Mouse (Mus musculus) embryonic facial prominence, embryonic 12.5 days (tissue): Measurements from ENCODE around the gene Hira. TPM values are rescaled to one million over a fixed set of nuclear protein-coding genes. Genes with fewer than 3 reads are reported as not detected.
"Not testable (repeated sequence)": the region's sequence is repeated elsewhere in the genome, so short reads cannot be mapped to it uniquely, and the experiment has no call there.

Source experiments
- ATAC-seq: fragments of 200-750 bp; cut with Nextera tagmentation; 2 replicates; pipeline ENCODE4 v1.8.0; 2017; ENCODE audit not compliant: insufficient number of reproducible peaks, insufficient read depth, low FRiP score, low TSS enrichment
- H3K27ac ChIP-seq: fragments of 300-500 bp; sonication (generic); 2 replicates; pipeline ENCODE4 v1.5.1; 2016; ENCODE audit warnings: mild to moderate bottlenecking
- H3K27me3 ChIP-seq: fragments of 300-500 bp; sonication (generic); 2 replicates; pipeline ENCODE4 v1.6.1; 2016; ENCODE audit warnings: mild to moderate bottlenecking, moderate library complexity
- H3K36me3 ChIP-seq: fragments of 300-500 bp; sonication (generic); 2 replicates; pipeline ENCODE4 v1.6.1; 2016; ENCODE audit warnings: mild to moderate bottlenecking
- H3K4me1 ChIP-seq: fragments of 300-500 bp; sonication (generic); 2 replicates; pipeline ENCODE4 v1.6.1; 2016
- H3K4me2 ChIP-seq: fragments of 300-500 bp; sonication (generic); replicated peaks from 2 replicates; pipeline ENCODE4 v1.6.1; 2016; ENCODE audit warnings: mild to moderate bottlenecking, moderate library complexity
- H3K4me3 ChIP-seq: fragments of 300-500 bp; sonication (generic); 2 replicates; pipeline ENCODE4 v1.5.1; 2016; ENCODE audit warnings: mild to moderate bottlenecking
- H3K9ac ChIP-seq: fragments of 300-500 bp; sonication (generic); 2 replicates; pipeline ENCODE4 v1.6.1; 2016; ENCODE audit warnings: mild to moderate bottlenecking, moderate library complexity
- H3K9me3 ChIP-seq: fragments of 300-500 bp; sonication (generic); 2 replicates; pipeline ENCODE4 v1.6.1; 2016; ENCODE audit warnings: mild to moderate bottlenecking, moderate library complexity
- WGBS: fragments of 180-500 bp; shearing (Covaris S2); methylation state at CpG from one replicate; pipeline ENCODE4 v1.1.7; 2016; 5-methylcytosine and 5-hydroxymethylcytosine counted together
- polyA plus RNA-seq: library from polyadenylated mRNA; unstranded; fragments of >200 nt; fragmentation: Nextera tagmentation; extraction: Ambion mirVana; gene quantifications from 2 replicates; pipeline ENCODE4 v1.2.1, GENCODE M21; 2016

The Hira gene
- polyA plus RNA-seq, 1 experiment from 2014 or later: 20.2 TPM

GRCm38 (mm10) chr16:18986860-18987259 is 110.0 kb downstream of the Hira start:
- no peak for ATAC-seq
- Histone ChIP-seq H3K4me1 (no peaks in the 10 kb centered on the region), H3K4me3 (no peak overlapping the region), H3K36me3 (no peaks in the 10 kb centered on the region), H3K27ac (no peak overlapping the region), H3K9me3 (no peaks in the 10 kb centered on the region), H3K9ac (no peak overlapping the region), H3K4me2 (no peak overlapping the region), H3K27me3 (no peaks in the 10 kb centered on the region)
- WGBS: 90% methylated on average over 5 of the region's 5 CpGs

- 46% methylated on average over 2 of the region's 2 CpGs for WGBS
- H3K9me3 ChIP-seq, H3K9ac ChIP-seq, H3K4me3 ChIP-seq, H3K4me2 ChIP-seq, ATAC-seq, H3K4me1 ChIP-seq, H3K36me3 ChIP-seq, H3K27me3 ChIP-seq, H3K27ac ChIP-seq: not testable (repeated sequence)
Observed at GRCm38 (mm10) chr16:19002610-19003389, 126.0 kb downstream of the Hira start.

DNA sequence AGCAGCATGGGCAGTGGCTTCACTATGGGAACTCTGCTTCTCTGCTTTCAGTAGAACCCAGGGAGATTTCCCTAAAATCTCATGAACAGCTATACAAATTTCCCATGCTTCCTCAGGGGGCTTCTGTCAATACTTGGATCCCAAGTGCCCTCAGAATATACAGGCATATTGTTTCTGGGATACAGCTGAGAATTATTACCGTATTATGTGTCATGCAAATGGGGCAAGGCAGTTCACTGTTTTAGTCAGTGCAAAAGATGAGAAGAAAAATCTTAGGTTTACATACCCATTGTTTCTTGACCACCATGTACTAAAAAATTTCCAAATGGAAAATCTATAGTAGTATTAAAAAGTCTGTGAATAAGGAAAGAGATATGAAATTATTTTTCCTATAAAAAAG is 126.9 kb downstream of the Hira start:
- Histone ChIP-seq H3K4me3 (no peak overlapping the region), H3K4me1 (no peaks in the 10 kb centered on the region), H3K9ac (no peak overlapping the region), H3K9me3 (no peaks in the 10 kb centered on the region), H3K4me2 (no peak overlapping the region), H3K27ac (no peak overlapping the region), H3K27me3 (no peaks in the 10 kb centered on the region), H3K36me3 (no peaks in the 10 kb centered on the region)
- no peak for ATAC-seq
- whole genome bisulfite sequencing: 91% methylated on average over 1 of the region's 1 CpGs

DNA sequence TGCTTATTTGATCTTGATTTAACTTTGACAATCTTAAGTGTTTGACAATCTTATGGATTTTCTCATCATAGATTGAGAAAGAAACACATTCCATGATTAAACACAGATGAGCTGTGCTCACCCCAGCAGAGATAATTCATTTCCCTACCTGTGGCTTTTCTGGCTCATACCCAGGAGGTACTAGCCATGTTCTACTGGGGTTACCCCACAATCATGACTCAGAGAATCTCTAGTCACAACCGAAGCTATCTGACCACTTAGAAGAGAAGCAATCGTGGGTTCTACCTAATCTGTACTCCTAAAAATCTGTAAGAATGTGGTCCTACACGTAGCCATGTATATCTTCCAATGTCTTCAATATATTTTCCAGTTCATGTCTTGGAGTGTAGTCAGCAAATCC is 128.5 kb downstream of the Hira start:
- H3K9me3 ChIP-seq: no peaks in the 10 kb centered on the region
- H3K27ac ChIP-seq: no peak overlapping the region
- no peaks in the 10 kb centered on the region for H3K36me3 ChIP-seq
- H3K4me3 ChIP-seq: no peak overlapping the region
- H3K4me2 ChIP-seq: no peak overlapping the region
- no peak overlapping the region for H3K9ac ChIP-seq
- H3K4me1 ChIP-seq: no peaks in the 10 kb centered on the region
- WGBS: 69% methylated on average over 3 of the region's 3 CpGs
- H3K27me3 ChIP-seq: no peaks in the 10 kb centered on the region
- ATAC-seq: no peak

DNA sequence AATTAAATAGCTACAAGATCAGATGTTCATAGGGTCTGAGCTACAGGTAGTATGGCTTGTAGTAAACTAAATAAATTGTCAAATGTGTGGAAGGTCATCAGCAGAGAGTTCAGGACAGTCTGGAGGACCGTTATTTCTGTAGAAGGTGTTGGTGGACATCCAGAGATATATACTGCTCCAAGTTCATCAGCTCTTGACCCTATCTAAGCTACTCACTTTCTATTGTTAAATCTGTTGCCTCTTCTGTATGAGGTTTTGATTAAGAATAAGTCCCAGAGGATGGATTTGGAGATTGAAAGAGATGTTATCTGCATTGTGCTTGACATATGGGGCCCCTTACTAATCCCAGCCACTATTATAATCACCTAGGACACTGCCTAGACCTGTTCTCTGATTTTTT is 129.9 kb downstream of the Hira start:
- WGBS: 81% methylated on average over 1 of the region's 1 CpGs
- Histone ChIP-seq H3K27me3 (no peaks in the 10 kb centered on the region), H3K4me2 (no peak overlapping the region), H3K4me3 (no peak overlapping the region), H3K4me1 (no peaks in the 10 kb centered on the region), H3K9ac (no peak overlapping the region), H3K27ac (no peak overlapping the region), H3K9me3 (no peaks in the 10 kb centered on the region), H3K36me3 (no peaks in the 10 kb centered on the region)
- no peak for ATAC-seq

GRCm38 (mm10) chr16:19007186-19007591 is 130.4 kb downstream of the Hira start:
- not testable (repeated sequence) for H3K4me3 ChIP-seq, H3K9ac ChIP-seq, H3K9me3 ChIP-seq, H3K4me2 ChIP-seq, H3K36me3 ChIP-seq, H3K27ac ChIP-seq, H3K27me3 ChIP-seq, ATAC-seq, H3K4me1 ChIP-seq
- WGBS: 59% methylated on average over 1 of the region's 1 CpGs

DNA sequence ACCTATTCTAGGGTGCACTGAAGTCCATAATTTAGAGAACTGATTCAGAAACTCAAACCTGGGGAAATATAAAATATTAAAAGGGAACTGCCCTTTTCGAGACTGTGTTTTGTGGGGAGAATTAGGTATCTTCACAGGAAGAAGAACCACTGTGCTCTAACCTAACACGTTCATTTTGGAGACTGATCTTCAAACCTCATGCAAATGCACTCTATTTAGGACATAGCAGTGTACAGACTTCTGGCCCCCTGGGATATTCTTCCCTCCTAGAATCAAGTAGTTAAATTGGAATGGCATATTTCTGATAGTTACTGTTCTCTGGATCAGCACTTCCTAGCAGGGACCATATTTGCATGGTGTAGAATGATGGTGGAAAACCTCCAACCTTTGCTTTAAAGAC is 133.9 kb downstream of the Hira start:
- H3K4me3 ChIP-seq: no peak overlapping the region
- H3K36me3 ChIP-seq: no peaks in the 10 kb centered on the region
- H3K27ac ChIP-seq: no peak overlapping the region
- ATAC-seq: no peak
- H3K4me1 ChIP-seq: no peaks in the 10 kb centered on the region
- no peaks in the 10 kb centered on the region for H3K9me3 ChIP-seq
- 66% methylated on average over 2 of the region's 2 CpGs for WGBS
- H3K27me3 ChIP-seq: no peaks in the 10 kb centered on the region
- no peak overlapping the region for H3K9ac ChIP-seq
- H3K4me2 ChIP-seq: no peak overlapping the region

GRCm38 (mm10) chr16:19013550-19013949 is 136.7 kb downstream of the Hira start:
- no peak for ATAC-seq
- 75% methylated on average over 1 of the region's 1 CpGs for WGBS
- H3K36me3 ChIP-seq: no peaks in the 10 kb centered on the region

DNA sequence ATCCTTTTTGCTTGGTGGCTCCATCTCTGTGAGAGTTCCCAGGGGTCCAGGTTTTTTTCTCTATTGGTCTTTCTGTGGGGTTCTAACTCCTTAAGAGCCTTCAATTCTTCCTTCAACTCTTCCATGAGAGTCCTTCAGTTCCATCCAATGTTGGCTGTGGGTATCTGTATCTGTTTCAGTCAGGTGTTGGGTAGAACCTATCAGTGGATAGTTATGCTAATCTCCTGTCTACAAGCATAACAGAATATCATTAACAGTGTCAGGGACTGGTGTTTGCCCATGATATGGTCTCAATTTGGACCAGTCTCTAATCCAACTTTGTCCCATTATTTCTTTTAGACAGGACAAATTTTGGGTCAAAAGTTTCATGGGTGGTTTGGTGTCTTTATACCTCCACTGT is 137.8 kb downstream of the Hira start:
- Histone ChIP-seq H3K9me3 (no peaks in the 10 kb centered on the region), H3K4me3 (no peak overlapping the region), H3K9ac (no peak overlapping the region), H3K4me2 (no peak overlapping the region), H3K27me3 (no peaks in the 10 kb centered on the region), H3K27ac (no peak overlapping the region), H3K4me1 (no peaks in the 10 kb centered on the region), H3K36me3 (no peaks in the 10 kb centered on the region)
- no peak for ATAC-seq

More at GRCm38 (mm10) chr16:19013550-19013949, 136.7 kb downstream of the Hira start:
- Histone ChIP-seq H3K4me3 (no peak overlapping the region), H3K4me1 (no peaks in the 10 kb centered on the region), H3K4me2 (no peak overlapping the region), H3K27ac (no peak overlapping the region), H3K9ac (no peak overlapping the region), H3K9me3 (no peaks in the 10 kb centered on the region), H3K27me3 (no peaks in the 10 kb centered on the region)

Other genes with a start within 250 kb of the Hira start
- 45.5 and 47.2 TPM in 2 replicates for gene Sept5, start 247.1 kb upstream of the Hira start, polyA plus RNA-seq
- gene Cldn5, start 100.2 kb upstream of the Hira start, polyA plus RNA-seq: 30.5 and 32.0 TPM in 2 replicates
- 104 and 110 TPM in 2 replicates for gene Ufd1, start 65.3 kb upstream of the Hira start, polyA plus RNA-seq
- gene Cdc45, start 65.0 kb upstream of the Hira start, polyA plus RNA-seq: 51.4 and 56.3 TPM in 2 replicates
- gene 2510002D24Rik, start 40.5 kb upstream of the Hira start, polyA plus RNA-seq: 38.2 and 38.3 TPM in 2 replicates
- not detected in 2 replicates for gene Gm28539, start 40.5 kb upstream of the Hira start, polyA plus RNA-seq
- 97.5 and 105 TPM in 2 replicates for gene Mrpl40, start 175 bp upstream of the Hira start, polyA plus RNA-seq